Mouse (Mus musculus) heart, postnatal 0 days (tissue): Measurements from ENCODE around the gene Tm2d1. TPM values are rescaled to one million over a fixed set of nuclear protein-coding genes. Genes with fewer than 3 reads are reported as not detected.

ENCODE experiments used
- ATAC-seq: fragments of 200-750 bp; cut with Nextera tagmentation; 2 replicates; pipeline ENCODE4 v1.8.0; 2017; ENCODE audit warnings: low read depth, moderate number of reproducible peaks, moderate library complexity; ENCODE audit not compliant: insufficient read depth
- DNase-seq: peaks from one replicate; pipeline ENCODE4 v3.0.0-alpha.2; 2016; ENCODE audit warnings: low spot score
- H3K27ac ChIP-seq: fragments of 300-500 bp; sonication (generic); 2 replicates; pipeline ENCODE4 v1.5.1; 2014; ENCODE audit warnings: low read depth, mild to moderate bottlenecking
- H3K27me3 ChIP-seq: fragments of 300-500 bp; sonication (generic); 2 replicates; pipeline ENCODE4 v1.6.1; 2014; ENCODE audit warnings: low read length, mixed read lengths; ENCODE audit not compliant: control insufficient read depth, insufficient read depth
- H3K36me3 ChIP-seq: fragments of 300-500 bp; sonication (generic); replicated peaks from 2 replicates; pipeline ENCODE4 v1.6.1; 2014; ENCODE audit warnings: low read length, mixed read lengths; ENCODE audit not compliant: control insufficient read depth, insufficient read depth
- H3K4me1 ChIP-seq: fragments of 300-500 bp; sonication (generic); 2 replicates; pipeline ENCODE4 v1.6.1; 2014; ENCODE audit warnings: antibody characterized with exemption; ENCODE audit not compliant: control insufficient read depth, insufficient read depth
- H3K4me2 ChIP-seq: fragments of 300-500 bp; sonication (generic); 2 replicates; pipeline ENCODE4 v1.6.1; 2014; ENCODE audit warnings: low read depth, mild to moderate bottlenecking, low read length, moderate library complexity
- H3K4me3 ChIP-seq: fragments of 300-500 bp; sonication (generic); 2 replicates; pipeline ENCODE4 v1.5.1; 2014; ENCODE audit warnings: low read depth, low read length
- H3K9ac ChIP-seq: fragments of 300-500 bp; sonication (generic); replicated peaks from 2 replicates; pipeline ENCODE4 v1.6.1; 2014; ENCODE audit warnings: low read depth, low read length, mixed read lengths
- H3K9me3 ChIP-seq: fragments of 300-500 bp; sonication (generic); replicated peaks from 2 replicates; pipeline ENCODE4 v1.6.1; 2016; ENCODE audit warnings: low read length; ENCODE audit not compliant: control insufficient read depth
- CTCF ChIP-seq: IDR thresholded peaks from 2 replicates; pipeline ENCODE4 v1.5.1; 2016; ENCODE audit warnings: antibody characterized with exemption, control low read depth, low read depth
- EP300 ChIP-seq: IDR thresholded peaks from 2 replicates; pipeline ENCODE4 v1.6.1; 2016; ENCODE audit warnings: antibody characterized with exemption, low read depth
- WGBS: fragments of 180-500 bp; shearing (Covaris S2); extraction: QIAGEN DNeasy Blood & Tissue Kit; methylation state at CpG from one replicate; pipeline ENCODE4 v1.1.7; 2014; 5-methylcytosine and 5-hydroxymethylcytosine counted together
- polyA plus RNA-seq: library from polyadenylated mRNA; unstranded; fragments of >200 nt; fragmentation: Nextera tagmentation; extraction: Ambion mirVana; gene quantifications from 2 replicates; pipeline ENCODE4 v1.2.1, GENCODE M21; 2015
- total RNA-seq: library from RNA; depleted of rRNA; stranded (reverse); fragments of >200 nt; gene quantifications from 2 replicates; pipeline ENCODE4 v1.2.3, GENCODE M21; 2014; ENCODE audit warnings: low replicate concordance; rRNA removed

The Tm2d1 gene
- total and polyA plus RNA-seq, 2 experiments from 2014 or later = 59.4 to 129 TPM

- ATAC-seq = peak; percentile 61
- Histone ChIP-seq H3K4me2 (peak overlapping the region; percentile 78), H3K27ac (peak overlapping the region; percentile 87), H3K9me3 (peaks cover 5% of the 10 kb centered on the region), H3K9ac (peak overlapping the region; percentile 41), H3K4me3 (peak overlapping the region; percentile 44), H3K27me3 (no peaks in the 10 kb centered on the region), H3K36me3 (no peaks in the 10 kb centered on the region), H3K4me1 (peaks cover 9% of the 10 kb centered on the region; the same call in 1 of the 2 replicates)
- TF ChIP-seq CTCF (0 out of 2 replicates have a peak, but pooled peaks have one; percentile 3), EP300 (no peak)
- 6% methylated on average over 18 of the region's 18 CpGs for WGBS
- peak; percentile 65 for DNase-seq
These were observed 61.6 kb downstream of the Tm2d1 start for GRCm38 (mm10) chr4:98321371-98322111.

GRCm38 (mm10) chr4:98318769-98319168 lies 64.3 kb downstream of the Tm2d1 start:
- H3K4me2 ChIP-seq = no peak overlapping the region
- TF ChIP-seq EP300 (no peak), CTCF (no peak)
- peaks cover 9% of the 10 kb centered on the region; the same call in 1 of the 2 replicates for H3K4me1 ChIP-seq
- ATAC-seq (no peak), DNase-seq (peak; percentile 29)
- 71% methylated on average over 3 of the region's 3 CpGs for WGBS
- no peaks in the 10 kb centered on the region for H3K9me3 ChIP-seq
- H3K4me3 ChIP-seq = no peak overlapping the region
- H3K27me3 ChIP-seq = no peaks in the 10 kb centered on the region
- H3K27ac ChIP-seq = peak overlapping the region; percentile 43
- H3K36me3 ChIP-seq = no peaks in the 10 kb centered on the region
- H3K9ac ChIP-seq = no peak overlapping the region

DNA sequence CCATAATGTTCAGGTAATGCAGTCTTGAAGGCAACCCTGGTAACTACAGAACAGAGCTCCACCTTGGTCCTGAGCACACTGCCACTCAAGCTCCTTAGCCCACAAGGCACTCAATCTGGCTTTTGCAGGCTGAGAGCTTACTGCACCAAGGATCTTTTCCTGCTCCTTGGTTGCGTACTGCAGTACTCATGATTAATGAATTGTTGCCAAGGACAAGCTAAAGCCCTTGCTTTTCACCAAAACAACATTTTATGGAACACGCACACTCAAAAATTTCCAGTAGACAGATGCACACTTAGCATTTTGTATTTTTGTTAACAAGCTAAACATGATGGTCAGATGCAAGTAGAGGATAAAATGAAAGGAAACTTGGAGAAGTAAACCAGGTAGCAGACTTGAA lies 66.0 kb downstream of the Tm2d1 start:
- H3K27ac ChIP-seq = no peak overlapping the region
- peaks cover 9% of the 10 kb centered on the region; the same call in 1 of the 2 replicates for H3K4me1 ChIP-seq
- H3K9me3 ChIP-seq = no peaks in the 10 kb centered on the region
- H3K4me2 ChIP-seq = no peak overlapping the region
- 89% methylated on average over 2 of the region's 2 CpGs for WGBS
- no peaks in the 10 kb centered on the region for H3K36me3 ChIP-seq
- DNase-seq = no peak
- no peak for ATAC-seq
- no peak overlapping the region for H3K9ac ChIP-seq
- TF ChIP-seq EP300 = no peak
- no peak for TF ChIP-seq CTCF
- no peaks in the 10 kb centered on the region for H3K27me3 ChIP-seq
- H3K4me3 ChIP-seq = no peak overlapping the region

Other genes starting within 250 kb of the Tm2d1 start
- 9.1 and 1,302 TPM in 2 replicates for gene Patj, start 12.5 kb upstream of the Tm2d1 start, total RNA-seq
- 3.9 and 5.2 TPM in 2 replicates for gene Patj, start 12.5 kb upstream of the Tm2d1 start, polyA plus RNA-seq